Mouse (Mus musculus): ENCODE results near the gene Txndc8.

The Txndc8 gene

DNA sequence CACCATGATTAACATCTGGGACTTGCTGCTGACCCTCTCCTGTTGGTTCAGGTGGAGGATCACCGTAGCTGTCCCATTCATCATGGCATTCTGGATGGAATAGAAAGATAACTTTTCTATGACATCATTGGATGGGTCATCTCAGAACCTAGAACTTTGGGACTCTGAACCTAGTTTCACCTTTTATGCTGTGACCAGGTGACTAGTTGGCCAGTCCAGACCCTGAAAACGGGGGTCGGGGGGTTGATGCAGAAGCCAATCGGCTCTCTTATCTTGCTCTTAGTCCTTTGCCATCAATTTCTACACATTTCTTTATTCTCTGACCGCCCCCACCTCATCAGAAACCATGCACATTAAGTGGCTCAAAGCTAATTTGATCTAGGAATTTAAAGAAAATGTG lies at the start of gene Txndc8:
Txndc8 (minus strand) TSS at position 101 of the 400 bp plus-strand sequence.
- no peak for DNase-seq (ENCODE audit: extremely low spot score, low spot score)

DNA sequence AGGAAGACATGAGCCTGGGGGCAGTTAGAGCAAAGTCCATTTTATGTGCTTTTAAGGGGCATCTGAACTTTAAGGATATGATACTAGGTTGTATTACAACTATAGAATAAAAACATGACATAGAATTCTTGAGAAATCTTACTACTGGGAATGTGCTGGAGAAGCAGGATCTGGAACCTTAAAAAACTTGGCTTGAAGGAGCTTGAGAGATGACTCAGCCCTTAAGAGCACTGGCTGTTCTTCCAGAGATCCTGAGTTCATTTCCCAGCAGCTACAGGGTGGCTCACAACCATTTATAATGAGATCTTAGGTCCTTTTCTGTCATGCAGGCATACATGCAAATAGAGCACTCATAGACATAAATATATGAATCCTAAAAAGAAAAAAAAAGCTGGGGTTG lies 46.7 kb upstream of the Txndc8 start:
- no peak for DNase-seq (ENCODE audit: extremely low spot score, low spot score)

DNA sequence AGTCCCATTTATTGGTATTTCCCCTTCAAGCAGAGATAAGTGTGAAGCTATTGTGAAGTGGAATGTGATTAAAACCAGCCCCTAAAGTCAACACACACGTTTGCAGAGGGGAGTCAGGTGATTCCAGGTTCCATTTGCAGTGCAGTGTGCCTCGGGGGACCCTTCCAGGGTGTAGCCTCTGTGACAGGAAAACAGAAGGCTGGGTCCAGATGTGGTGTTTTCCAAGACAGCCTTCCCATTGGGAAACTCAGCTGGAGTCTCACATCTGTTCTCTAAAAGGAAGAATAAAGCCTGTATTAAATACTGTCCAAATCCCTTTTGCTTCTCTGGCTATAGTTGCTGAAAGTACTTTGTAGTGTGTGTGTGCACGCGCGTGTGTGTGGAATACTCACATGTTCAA lies 45.5 kb upstream of the Txndc8 start:
- DNase-seq (ENCODE audit: extremely low spot score, low spot score) = no peak

GRCm38 (mm10) chr4:58050746-58051145 lies 41.8 kb upstream of the Txndc8 start:
- DNase-seq (ENCODE audit: extremely low spot score, low spot score) = no peak

- DNase-seq (ENCODE audit: extremely low spot score, low spot score) = no peak
Observed at GRCm38 (mm10) chr4:58050276-58050675, 41.4 kb upstream of the Txndc8 start.

- DNase-seq (ENCODE audit: extremely low spot score, low spot score) = no peak
Observed at GRCm38 (mm10) chr4:58044833-58045232, 35.9 kb upstream of the Txndc8 start.

GRCm38 (mm10) chr4:58044356-58044755 lies 35.4 kb upstream of the Txndc8 start:
- DNase-seq (ENCODE audit: extremely low spot score, low spot score) = no peak

DNA sequence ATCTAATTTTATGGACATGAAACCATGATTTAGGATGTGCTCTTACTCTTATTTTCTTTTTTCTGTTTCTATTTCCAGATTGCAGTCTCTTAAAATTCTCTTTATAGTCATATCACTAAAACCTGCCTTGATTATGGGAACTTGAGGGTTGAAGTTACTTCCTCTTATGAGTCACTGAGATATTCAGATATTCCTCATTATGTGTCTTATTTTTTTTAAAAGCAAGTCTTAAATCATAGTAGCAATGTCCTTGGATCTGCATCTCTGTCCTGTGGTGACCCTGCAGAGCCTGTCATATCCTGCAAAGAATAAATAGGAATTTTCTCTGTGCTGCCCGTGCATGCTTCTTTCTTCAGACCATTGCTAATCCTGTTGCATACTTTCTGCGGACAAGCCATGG lies 31.2 kb upstream of the Txndc8 start:
- DNase-seq (ENCODE audit: extremely low spot score, low spot score) = no peak

DNA sequence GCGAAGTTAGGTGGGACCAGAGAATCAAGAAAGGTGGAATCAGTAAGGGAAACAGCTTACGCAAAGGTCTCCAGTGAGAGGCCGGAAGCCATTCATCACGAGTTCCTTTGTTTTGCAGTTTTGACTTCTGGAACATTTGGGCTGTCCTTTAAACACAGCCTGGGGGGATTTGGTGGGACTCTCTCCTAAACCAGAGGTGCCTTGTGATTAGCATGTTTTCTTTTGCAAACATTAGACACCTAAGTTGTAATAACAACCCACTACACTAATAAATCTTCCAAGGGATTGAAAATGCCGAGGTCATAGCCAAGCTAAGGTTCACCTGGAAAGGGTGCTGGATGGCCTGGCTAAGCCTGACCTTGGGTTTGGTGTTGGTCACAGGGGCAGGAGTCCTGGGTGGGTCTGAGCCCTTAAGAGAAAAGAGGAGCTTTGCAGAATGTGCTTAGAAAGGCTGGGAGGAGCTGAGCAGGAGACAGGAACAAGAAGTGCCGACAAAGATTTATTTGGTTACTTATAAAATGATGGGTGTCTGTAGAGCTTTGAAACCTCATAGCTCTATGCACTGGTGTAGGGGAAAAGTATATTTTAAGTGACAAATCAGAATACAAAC lies 28.3 kb upstream of the Txndc8 start:
- DNase-seq (ENCODE audit: extremely low spot score, low spot score) = no peak

- no peak for DNase-seq (ENCODE audit: extremely low spot score, low spot score)
Observed at GRCm38 (mm10) chr4:58034663-58035062, 25.7 kb upstream of the Txndc8 start.

GRCm38 (mm10) chr4:58032714-58033113 lies 23.8 kb upstream of the Txndc8 start:
- no peak for DNase-seq (ENCODE audit: extremely low spot score, low spot score)

GRCm38 (mm10) chr4:58003501-58003900 lies 5.4 kb downstream of the Txndc8 start:
- no peak for DNase-seq (ENCODE audit: extremely low spot score, low spot score)

DNA sequence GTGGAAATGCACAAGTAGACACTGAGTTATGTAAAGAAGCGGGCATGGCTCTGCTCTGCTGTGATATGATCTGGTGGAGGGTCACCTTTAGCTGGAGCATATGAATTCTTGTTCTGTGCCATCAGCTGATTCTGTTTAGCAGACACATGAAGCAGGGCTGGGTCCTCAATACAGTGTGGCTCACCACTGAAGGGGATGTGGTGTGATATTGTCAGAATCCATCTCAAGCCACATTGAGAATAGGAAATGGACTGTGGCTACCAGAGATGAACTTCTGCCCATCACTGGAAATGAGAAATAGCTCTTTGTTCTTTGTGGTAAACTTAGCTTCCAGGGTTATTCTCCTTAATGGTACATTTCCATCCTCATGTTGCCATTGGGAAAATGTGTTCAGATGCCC lies 17.5 kb downstream of the Txndc8 start:
- no peak for DNase-seq (ENCODE audit: extremely low spot score, low spot score)

GRCm38 (mm10) chr4:57974400-57975117 lies 34.4 kb downstream of the Txndc8 start:
- DNase-seq (ENCODE audit: extremely low spot score, low spot score) = no peak

DNA sequence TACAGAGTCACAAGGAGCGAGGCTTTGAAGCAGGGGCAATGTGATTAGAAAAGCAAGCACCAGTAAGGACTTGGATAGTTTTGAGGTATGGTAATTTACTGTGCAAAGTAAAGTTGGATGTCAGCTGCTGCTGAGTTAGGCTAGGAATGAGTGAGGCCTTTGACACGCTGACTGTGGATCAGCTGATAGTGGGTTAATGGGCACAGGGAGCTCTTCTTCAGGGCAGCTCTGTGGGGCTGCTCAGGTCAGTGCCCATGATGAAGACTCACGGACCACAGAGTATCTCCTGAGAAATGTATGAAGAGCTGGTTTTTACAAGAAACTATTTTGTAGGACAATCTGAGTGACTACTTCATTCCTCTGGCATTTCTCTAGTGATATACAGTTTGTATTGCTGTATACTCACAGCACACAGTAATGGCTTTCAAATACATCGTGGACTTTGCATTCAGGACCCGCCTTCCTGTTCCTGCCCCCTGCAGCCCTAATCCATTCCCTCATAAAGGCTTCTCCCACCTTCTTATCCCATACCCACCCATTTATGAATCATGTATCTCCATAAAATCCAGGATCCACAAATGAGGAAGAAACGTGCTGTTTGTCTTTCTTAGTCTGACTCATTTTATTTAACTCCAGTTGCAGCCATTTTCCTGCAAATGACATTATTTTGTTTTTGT lies 35.2 kb downstream of the Txndc8 start:
- DNase-seq (ENCODE audit: extremely low spot score, low spot score) = no peak

DNA sequence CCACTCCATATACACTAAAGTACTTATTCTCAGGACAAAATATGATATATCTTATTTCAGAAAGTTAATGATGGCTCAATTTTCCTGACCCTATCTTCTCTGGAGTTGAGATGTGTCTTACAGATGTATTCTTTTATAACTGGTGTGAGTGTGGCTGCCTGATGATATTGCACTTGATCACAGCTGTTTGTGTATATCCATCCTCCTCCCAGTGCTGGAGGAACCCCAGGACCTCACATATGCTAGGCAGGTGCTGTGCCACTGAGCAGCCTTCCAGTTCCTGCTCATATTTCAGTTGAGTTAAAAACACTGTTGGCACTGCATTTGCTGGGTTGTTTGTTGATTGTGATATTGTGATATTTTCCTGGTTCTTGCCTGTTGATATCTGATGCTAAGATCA lies 38.6 kb downstream of the Txndc8 start:
- DNase-seq (ENCODE audit: extremely low spot score, low spot score) = no peak

DNA sequence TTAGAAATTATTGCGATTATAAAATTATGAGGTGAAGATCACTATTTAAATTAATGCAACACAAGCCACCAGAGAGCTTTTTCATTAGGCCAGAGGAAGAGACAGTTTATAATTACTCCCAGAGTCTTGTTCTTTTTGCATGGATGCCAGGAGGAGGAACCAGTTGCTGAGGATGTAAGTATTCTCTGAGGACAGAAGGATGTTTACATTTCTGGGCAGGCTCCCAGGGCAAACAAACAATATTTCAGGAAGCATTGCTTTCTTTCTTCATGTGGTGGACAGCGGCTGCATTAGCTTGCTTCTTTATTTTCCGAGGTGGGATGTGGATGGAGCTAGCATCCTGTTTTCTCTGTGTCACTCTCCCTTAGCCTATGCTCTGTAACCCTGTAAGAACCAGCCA lies 41.7 kb downstream of the Txndc8 start:
- no peak for DNase-seq (ENCODE audit: extremely low spot score, low spot score)

- no peak for DNase-seq (ENCODE audit: extremely low spot score, low spot score)
Observed at GRCm38 (mm10) chr4:57965516-57965915, 43.4 kb downstream of the Txndc8 start.

DNA sequence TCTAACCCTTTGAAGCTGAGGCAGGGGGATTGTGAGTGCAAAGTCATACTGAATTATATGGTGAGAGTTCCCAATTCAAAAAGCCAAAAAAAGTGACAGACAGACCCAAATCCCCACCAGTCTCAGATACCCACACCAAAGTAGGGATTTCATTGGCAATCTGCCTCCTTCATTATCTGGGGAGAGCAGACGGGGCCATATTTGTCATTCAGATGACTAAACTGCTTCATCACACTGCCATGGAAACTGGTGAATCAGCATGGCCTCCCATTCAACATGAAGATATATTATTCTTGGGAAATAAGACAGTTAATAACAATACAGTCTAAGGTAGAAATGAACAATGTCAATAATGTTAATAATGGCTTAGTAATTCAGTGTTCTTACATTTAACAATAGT lies 44.8 kb downstream of the Txndc8 start:
- no peak for DNase-seq (ENCODE audit: extremely low spot score, low spot score)

GRCm38 (mm10) chr4:57959056-57959455 lies 49.9 kb downstream of the Txndc8 start:
- no peak for DNase-seq (ENCODE audit: extremely low spot score, low spot score)

GRCm38 (mm10) chr4:57958098-57958497 lies 50.8 kb downstream of the Txndc8 start:
- no peak for DNase-seq (ENCODE audit: extremely low spot score, low spot score)

GRCm38 (mm10) chr4:57957200-57958085 lies 51.5 kb downstream of the Txndc8 start:
- DNase-seq (ENCODE audit: extremely low spot score, low spot score) = no peak

Data from neural tube, embryonic 10.5 days (tissue).